Mouse (Mus musculus): ENCODE results near the gene Sox14.

The Sox14 gene

DNA sequence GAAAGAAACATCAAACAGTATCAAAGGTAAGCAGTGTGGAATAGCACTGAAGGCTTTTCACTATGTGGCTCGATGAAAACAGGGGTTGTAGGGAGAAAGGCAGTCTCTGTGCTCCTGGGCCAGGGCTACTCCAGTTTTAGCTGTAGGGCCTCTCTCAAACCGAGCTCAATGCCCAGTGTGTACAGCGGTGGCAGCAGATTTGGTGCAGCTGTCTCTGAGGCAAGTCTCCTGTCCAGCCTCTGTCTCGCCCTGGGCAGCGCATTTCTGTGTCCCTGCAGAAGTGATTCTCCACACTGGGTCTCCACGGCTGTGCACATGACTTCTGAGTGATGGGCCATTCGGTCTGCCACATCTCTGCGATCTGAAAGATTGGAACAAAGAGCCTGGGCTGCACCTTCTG lies 27.6 kb downstream of the Sox14 start:
- no peak for DNase-seq (ENCODE audit: low spot score in 2 of 2)

GRCm38 (mm10) chr9:99846820-99847219 lies 29.1 kb downstream of the Sox14 start:
- peak in 1 of 2 experiments; percentile 8 for DNase-seq (ENCODE audit: low spot score in 2 of 2)

GRCm38 (mm10) chr9:99839367-99839766 lies 36.6 kb downstream of the Sox14 start:
- DNase-seq (ENCODE audit: low spot score in 2 of 2) = no peak

DNA sequence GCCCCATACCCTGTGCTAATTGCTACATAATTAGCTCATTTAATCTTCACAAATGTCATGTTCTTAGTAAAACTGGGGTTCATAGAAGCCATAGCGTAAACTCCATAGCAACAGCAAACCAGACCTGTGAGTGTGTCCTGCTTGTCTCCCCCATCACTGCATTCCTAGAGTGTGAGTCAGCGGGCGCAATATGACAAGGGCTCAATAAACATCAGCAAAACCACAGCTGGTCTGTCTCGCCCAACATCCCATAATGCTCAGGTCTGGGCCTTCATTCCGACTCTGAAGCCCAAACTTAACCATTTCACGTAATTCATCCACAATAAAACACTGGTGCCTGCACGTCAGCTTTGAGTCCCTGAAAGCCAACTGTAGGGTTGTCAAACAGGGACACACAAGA lies 37.1 kb downstream of the Sox14 start:
- no peak for DNase-seq (ENCODE audit: low spot score in 2 of 2)

DNA sequence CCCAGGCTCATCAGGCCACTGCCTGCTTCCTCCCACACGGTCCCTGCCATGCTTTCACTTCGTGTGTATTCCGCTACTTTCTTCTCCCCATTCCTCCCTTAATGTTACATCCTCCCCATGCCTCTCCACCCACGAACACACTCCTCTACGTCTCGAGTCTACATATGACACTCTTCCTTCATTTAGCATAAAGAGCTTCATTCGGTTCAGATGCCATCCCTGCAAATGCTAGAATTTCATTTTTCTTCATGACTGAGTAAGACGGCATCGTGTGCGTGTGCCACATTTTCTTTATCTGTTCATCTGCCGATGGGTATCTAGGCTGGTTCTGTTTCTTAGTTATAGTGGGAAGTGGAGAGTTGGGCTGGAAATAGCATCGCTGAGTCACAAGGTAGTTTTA lies 39.3 kb downstream of the Sox14 start:
- DNase-seq (ENCODE audit: low spot score in 2 of 2) = no peak

DNA sequence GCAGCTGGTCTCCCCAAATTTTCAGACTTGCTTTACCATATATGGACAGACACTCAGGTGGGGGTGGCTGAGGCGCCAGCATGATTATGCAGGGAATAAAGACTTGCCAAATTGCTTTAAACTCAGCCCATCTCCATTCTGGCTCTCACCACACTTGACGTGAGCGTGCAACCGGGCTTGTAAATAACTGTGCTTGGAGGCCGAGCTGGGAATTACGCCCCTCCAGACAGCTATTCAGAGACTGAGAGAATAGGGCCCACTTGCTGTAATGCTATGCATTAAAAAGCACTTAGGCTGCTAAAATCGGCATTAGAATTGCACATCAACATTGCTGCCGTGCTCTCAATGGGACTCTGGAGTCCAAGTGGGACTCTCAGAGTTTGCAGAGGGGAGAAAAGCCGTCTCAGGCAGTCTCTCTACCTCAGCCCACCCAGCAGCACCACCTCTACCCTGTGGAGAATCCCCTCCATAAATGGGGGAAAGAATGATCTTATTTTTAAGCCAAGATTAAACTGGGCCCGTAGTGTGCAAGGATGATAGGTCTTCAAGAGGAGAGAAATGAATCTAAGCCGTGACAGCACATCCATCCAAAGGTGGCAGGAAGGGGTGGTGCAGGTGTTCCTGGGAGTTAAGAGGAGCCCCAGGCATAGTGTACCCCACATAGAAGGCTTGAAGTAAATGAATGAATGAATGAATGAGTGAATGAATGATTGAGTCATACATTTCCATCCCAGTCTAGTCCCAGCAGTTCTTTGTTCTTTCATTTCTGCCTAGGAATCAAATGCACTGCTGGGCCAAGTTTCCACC lies 40.1 kb downstream of the Sox14 start:
- no peak for DNase-seq (ENCODE audit: low spot score in 2 of 2)

All from spleen, postnatal 36 days (tissue).